Mouse (Mus musculus) thymus, adult 2 months (tissue): ENCODE results near the gene Fcrl1.

ENCODE experiments used
- CTCF ChIP-seq: fragments of 200-500 bp; IDR thresholded peaks from 2 replicates; pipeline ENCODE4 v1.5.1; 2012; ENCODE audit warnings: mild to moderate bottlenecking, control low read depth, low read length, moderate library complexity, borderline replicate concordance; ENCODE audit not compliant: control insufficient read depth, poor library complexity, insufficient read depth; ENCODE audit errors: extremely low read depth
- POLR2A ChIP-seq: fragments of 200-500 bp; IDR thresholded peaks from 2 replicates; pipeline ENCODE4 v1.6.1; 2012; ENCODE audit warnings: mild to moderate bottlenecking, low read length, control low read depth, moderate library complexity; ENCODE audit not compliant: control insufficient read depth, poor library complexity, insufficient read depth; ENCODE audit errors: extremely low read depth

DNA sequence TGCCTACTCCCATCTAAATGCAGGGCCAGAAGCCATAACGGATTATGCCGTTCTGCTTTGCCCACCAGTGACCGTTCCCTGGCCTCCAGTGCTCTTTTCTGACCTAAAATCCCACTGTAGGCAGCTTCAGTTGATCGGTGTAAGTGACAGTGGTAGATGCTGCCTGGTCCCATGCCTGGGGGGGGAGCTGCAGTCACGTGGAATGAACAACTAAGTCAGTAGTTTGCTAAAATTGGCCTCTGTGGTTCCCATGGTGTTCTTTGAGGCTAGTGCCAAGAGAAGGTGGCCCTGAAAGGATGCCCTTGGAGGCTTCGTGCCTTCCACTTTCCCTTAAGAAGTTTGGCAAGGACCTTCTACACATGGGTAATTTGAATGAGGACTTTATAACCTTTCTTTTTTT, 15.7 kb upstream of the Fcrl1 start:
- TF ChIP-seq CTCF (no peak), POLR2A (no peak)
